Mouse (Mus musculus): ENCODE results near the gene Med13l.

Med13l gene

GRCm38 (mm10) chr5:118655428-118655827 is 94.9 kb downstream of the Med13l start:
- no peak for DNase-seq (ENCODE audit: low read depth, low spot score)

GRCm38 (mm10) chr5:118655966-118656365 is 95.5 kb downstream of the Med13l start:
- no peak for DNase-seq (ENCODE audit: low read depth, low spot score)

GRCm38 (mm10) chr5:118658256-118658837 is 97.9 kb downstream of the Med13l start:
- no peak for DNase-seq (ENCODE audit: low read depth, low spot score)

- no peak for DNase-seq (ENCODE audit: low read depth, low spot score)
These were observed 99.2 kb downstream of the Med13l start for GRCm38 (mm10) chr5:118659713-118660112.

GRCm38 (mm10) chr5:118661751-118662150 is 101.3 kb downstream of the Med13l start:
- DNase-seq (ENCODE audit: low read depth, low spot score) = no peak

GRCm38 (mm10) chr5:118663999-118664398 is 103.5 kb downstream of the Med13l start:
- DNase-seq (ENCODE audit: low read depth, low spot score) = no peak

GRCm38 (mm10) chr5:118665023-118665422 is 104.5 kb downstream of the Med13l start:
- no peak for DNase-seq (ENCODE audit: low read depth, low spot score)

- no peak for DNase-seq (ENCODE audit: low read depth, low spot score)
These were observed 106.1 kb downstream of the Med13l start for GRCm38 (mm10) chr5:118666437-118667207.

- no peak for DNase-seq (ENCODE audit: low read depth, low spot score)
These were observed 107.4 kb downstream of the Med13l start for GRCm38 (mm10) chr5:118667863-118668262.

- DNase-seq (ENCODE audit: low read depth, low spot score) = no peak
These were observed 108.5 kb downstream of the Med13l start for GRCm38 (mm10) chr5:118668931-118669330.

- no peak for DNase-seq (ENCODE audit: low read depth, low spot score)
These were observed 111.6 kb downstream of the Med13l start for GRCm38 (mm10) chr5:118672111-118672510.

GRCm38 (mm10) chr5:118673859-118674258 is 113.4 kb downstream of the Med13l start:
- no peak for DNase-seq (ENCODE audit: low read depth, low spot score)

- no peak for DNase-seq (ENCODE audit: low read depth, low spot score)
These were observed 113.8 kb downstream of the Med13l start for GRCm38 (mm10) chr5:118674321-118674720.

GRCm38 (mm10) chr5:118675697-118676096 is 115.2 kb downstream of the Med13l start:
- no peak for DNase-seq (ENCODE audit: low read depth, low spot score)

GRCm38 (mm10) chr5:118676151-118676918 is 115.9 kb downstream of the Med13l start:
- DNase-seq (ENCODE audit: low read depth, low spot score) = no peak

GRCm38 (mm10) chr5:118679283-118679835 is 118.9 kb downstream of the Med13l start:
- no peak for DNase-seq (ENCODE audit: low read depth, low spot score)

GRCm38 (mm10) chr5:118680853-118681252 is 120.4 kb downstream of the Med13l start:
- DNase-seq (ENCODE audit: low read depth, low spot score) = no peak

- no peak for DNase-seq (ENCODE audit: low read depth, low spot score)
These were observed 121.5 kb downstream of the Med13l start for GRCm38 (mm10) chr5:118682007-118682406.

GRCm38 (mm10) chr5:118685145-118685544 is 124.7 kb downstream of the Med13l start:
- DNase-seq (ENCODE audit: low read depth, low spot score) = no peak

GRCm38 (mm10) chr5:118686021-118686420 is 125.5 kb downstream of the Med13l start:
- DNase-seq (ENCODE audit: low read depth, low spot score) = no peak

- no peak for DNase-seq (ENCODE audit: low read depth, low spot score)
These were observed 128.7 kb downstream of the Med13l start for GRCm38 (mm10) chr5:118688886-118689835.
